Comparison of ENCODE assay signal across 12 mouse cellular contexts in genomic region chr2:103893805-103894204, GRCm38 (mm10).
DNase-seq lines count a peak whose midpoint lies in the region; ATAC-seq and TF ChIP-seq lines count a peak whose summit lies in the region.
"Had no signal": no experiment of that assay in that cellular context is flagged by ENCODE, and none has a peak within 500 bp of the region (broad histone marks: within the 10 kb centered on the region; RNA-seq: fewer than 3 reads in every experiment).

No protein-coding gene starts in this region.

- no peaks in the 10 kb centered on the region for H3K27me3 ChIP-seq in lung, postnatal 0 days (replicated peaks; ENCODE audit: insufficient read depth, low read length)
- H3K27me3 ChIP-seq in liver, embryonic 13.5 days = no peaks in the 10 kb centered on the region
- no peaks in the 10 kb centered on the region for H3K27me3 ChIP-seq in stomach, embryonic 16.5 days (ENCODE audit: control insufficient read depth, insufficient read depth, low read length)
- H3K27me3 ChIP-seq: limb, embryonic 15.5 days had no signal

- no peak overlapping the region for H3K27ac ChIP-seq in lung, postnatal 0 days (ENCODE audit: low read length)
- peak overlapping the region; percentile 100 for H3K27ac ChIP-seq in liver, embryonic 13.5 days
- H3K27ac ChIP-seq in stomach, embryonic 16.5 days (ENCODE audit: low read length) = no peak overlapping the region
- H3K27ac ChIP-seq: limb, embryonic 15.5 days had no signal

- no peaks in the 10 kb centered on the region for H3K9me3 ChIP-seq in lung, postnatal 0 days (ENCODE audit: low read length)
- H3K9me3 ChIP-seq in liver, embryonic 13.5 days (replicated peaks) = no peaks in the 10 kb centered on the region
- no peaks in the 10 kb centered on the region for H3K9me3 ChIP-seq in stomach, embryonic 16.5 days (replicated peaks; ENCODE audit: control insufficient read depth, low read length)
- H3K9me3 ChIP-seq: limb, embryonic 15.5 days had no signal

- no peak for TF ChIP-seq CTCF in lung, postnatal 0 days (IDR thresholded peaks at IDR 0.05)

- no peaks in the 10 kb centered on the region for H3K4me1 ChIP-seq in lung, postnatal 0 days (ENCODE audit: insufficient read depth, low read depth, low read length)
- H3K4me1 ChIP-seq in liver, embryonic 13.5 days (replicated peaks) = peaks cover 96% of the 10 kb centered on the region
- peaks cover 16% of the 10 kb centered on the region; the same call in 1 of the 2 replicates for H3K4me1 ChIP-seq in stomach, embryonic 16.5 days (ENCODE audit: control insufficient read depth, insufficient read depth, low read length)
- H3K4me1 ChIP-seq: limb, embryonic 15.5 days had no signal

- no peak for TF ChIP-seq EP300 in lung, postnatal 0 days (IDR thresholded peaks at IDR 0.05)

- no peak for DNase-seq in lung, postnatal 0 days (ENCODE audit: low spot score)
- no peak for DNase-seq in lung, postnatal 25 days (ENCODE audit: low spot score)
- peak; percentile 96 for DNase-seq in c-Kit-positive CD71-positive TER-119-positive erythroid progenitor cells, embryonic 14.5 days (ENCODE audit: low spot score)
- DNase-seq in liver, embryonic 13.5 days = peak; percentile 92
- no peak for DNase-seq in urinary bladder, adult 18-20 months (ENCODE audit: low spot score in 2 of 2)
- DNase-seq in B cell, adult 2 months = no peak
- DNase-seq: adrenal gland, postnatal 14 days; cerebellum, postnatal 10 days; gastrocnemius, postnatal 14 days; kidney, postnatal 4 days had no signal

- H3K9ac ChIP-seq in lung, postnatal 0 days (replicated peaks; ENCODE audit: low read depth) = no peak overlapping the region
- H3K9ac ChIP-seq in liver, embryonic 13.5 days = peak overlapping the region; percentile 83
- no peak overlapping the region for H3K9ac ChIP-seq in stomach, embryonic 16.5 days (ENCODE audit: low read length)
- H3K9ac ChIP-seq: limb, embryonic 15.5 days had no signal

- no peaks in the 10 kb centered on the region for H3K36me3 ChIP-seq in lung, postnatal 0 days (ENCODE audit: insufficient read depth, low read length)
- no peaks in the 10 kb centered on the region for H3K36me3 ChIP-seq in liver, embryonic 13.5 days
- H3K36me3 ChIP-seq in stomach, embryonic 16.5 days (ENCODE audit: control insufficient read depth, insufficient read depth, low read length) = no peaks in the 10 kb centered on the region
- H3K36me3 ChIP-seq: limb, embryonic 15.5 days had no signal

- ATAC-seq in lung, postnatal 0 days = 0 out of 2 replicates have a peak, but pooled peaks have one; percentile 33
- ATAC-seq in liver, embryonic 13.5 days (ENCODE audit: low read depth) = peak; percentile 91
- peak; percentile 71 for ATAC-seq in stomach, embryonic 16.5 days (ENCODE audit: insufficient read depth, low FRiP score)

- H3K4me3 ChIP-seq in lung, postnatal 0 days (ENCODE audit: low read depth, low read length) = no peak overlapping the region
- peak overlapping the region; percentile 55 for H3K4me3 ChIP-seq in liver, embryonic 13.5 days (replicated peaks)
- no peak overlapping the region for H3K4me3 ChIP-seq in stomach, embryonic 16.5 days (replicated peaks; ENCODE audit: low read length)
- H3K4me3 ChIP-seq: limb, embryonic 15.5 days had no signal

- H3K4me2 ChIP-seq in lung, postnatal 0 days (replicated peaks; ENCODE audit: low read depth, low read length) = no peak overlapping the region
- H3K4me2 ChIP-seq in liver, embryonic 13.5 days = peak overlapping the region; percentile 82
- no peak overlapping the region for H3K4me2 ChIP-seq in stomach, embryonic 16.5 days (ENCODE audit: low read depth, low read length)
- H3K4me2 ChIP-seq: limb, embryonic 15.5 days had no signal

- 50% methylated on average over 2 of the region's 2 CpGs for WGBS in lung, postnatal 0 days
- WGBS in liver, embryonic 13.5 days (ENCODE audit: insufficient replicate concordance) = 10% methylated on average over 2 of the region's 2 CpGs
- WGBS in stomach, embryonic 16.5 days = 45% methylated on average over 2 of the region's 2 CpGs

Comparison
In these comparisons a context has a peak if more than half of its experiments do, and no peak if none do; other contexts are left out.
1. ATAC-seq: peak in every context shown above with its lines; median percentile 91 in liver, embryonic 13.5 days; 71 in stomach, embryonic 16.5 days; 33 in lung, postnatal 0 days.
2. DNase-seq: peak in c-Kit-positive CD71-positive TER-119-positive erythroid progenitor cells, embryonic 14.5 days (single experiment) and liver, embryonic 13.5 days (single experiment); none in lung, postnatal 0 days (single experiment), lung, postnatal 25 days (single experiment), urinary bladder, adult 18-20 months (0 of 2) and B cell, adult 2 months (0 of 2).